Comparison of ENCODE assay signal across 21 mouse cellular contexts in the genomic region with DNA sequence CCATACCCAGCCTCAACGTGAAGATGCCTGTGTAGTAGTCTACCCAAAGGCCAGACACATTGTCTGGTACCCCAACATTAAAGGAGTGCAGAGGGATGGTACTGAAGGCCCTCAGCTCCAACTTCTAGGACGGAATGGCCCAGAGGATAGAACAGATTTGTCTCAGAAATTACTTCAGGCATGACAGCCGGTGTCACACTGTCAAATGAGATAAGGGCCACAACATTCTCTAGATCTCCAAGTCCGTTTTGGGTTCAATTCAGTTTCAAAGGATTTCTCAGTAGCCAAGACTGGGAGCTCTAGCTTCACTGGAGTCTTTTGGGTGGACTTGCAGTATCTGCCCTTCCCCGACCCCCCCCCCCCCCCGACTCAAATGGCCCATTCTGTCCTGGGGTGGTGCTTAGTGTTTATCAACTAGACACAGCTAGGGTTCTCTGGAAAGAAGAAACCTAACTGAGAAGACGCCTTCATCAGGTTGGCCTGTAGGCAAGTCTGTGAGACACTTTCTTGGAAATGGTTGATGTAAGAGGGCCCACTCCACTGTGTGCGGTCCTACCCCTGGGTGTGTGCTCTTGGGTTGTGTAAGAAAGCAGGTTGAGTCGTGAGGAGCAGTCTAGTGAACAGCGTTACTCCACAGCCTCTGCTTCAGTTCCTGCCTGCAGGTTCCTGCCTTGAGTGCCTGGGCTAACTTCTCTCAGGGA. TPM values are rescaled to one million over a fixed set of nuclear protein-coding genes. Genes with fewer than 3 reads are reported as not detected.
DNase-seq lines count a peak whose midpoint lies in the region; ATAC-seq and TF ChIP-seq lines count a peak whose summit lies in the region.
"Had no signal": no experiment of that assay in that cellular context is flagged by ENCODE, and none has a peak within 500 bp of the region (broad histone marks: within the 10 kb centered on the region; RNA-seq: fewer than 3 reads in every experiment).

No protein-coding gene starts in this region.

- no peak overlapping the region for H3K4me3 ChIP-seq in limb, embryonic 15.5 days
- H3K4me3 ChIP-seq in limb, embryonic 10.5 days, result no peak overlapping the region
- no peak overlapping the region for H3K4me3 ChIP-seq in liver, embryonic 14.5 days (ENCODE audit: insufficient read depth in 1 of 2, low read depth in 2 of 2, low read length in 2 of 2)
- H3K4me3 ChIP-seq: embryonic facial prominence, embryonic 12.5 days; forebrain, embryonic 12.5 days; heart, adult 2 months; heart, embryonic 15.5 days; hindbrain, embryonic 10.5 days had no signal

- WGBS in limb, embryonic 15.5 days, result 90% methylated on average over 10 of the region's 10 CpGs
- 88% methylated on average over 10 of the region's 10 CpGs for WGBS in limb, embryonic 10.5 days
- WGBS in liver, embryonic 14.5 days (ENCODE audit: insufficient replicate concordance), result 28% methylated on average over 10 of the region's 10 CpGs

- no peak for TF ChIP-seq CTCF in liver, embryonic 14.5 days (IDR thresholded peaks at IDR 0.05; ENCODE audit: low read depth)

- ATAC-seq in limb, embryonic 15.5 days (ENCODE audit: insufficient number of reproducible peaks, low FRiP score, low TSS enrichment, low read depth), result 0 out of 2 replicates have a peak, but pooled peaks have one; percentile 15
- ATAC-seq in liver, embryonic 14.5 days (ENCODE audit: insufficient read depth), result peak; percentile 78
- peak; percentile 39 for ATAC-seq in megakaryocyte progenitor cell, adult 5-6 weeks (replicated peaks; ENCODE audit: poor library complexity)
- ATAC-seq: forebrain, postnatal 0 days had no signal

- no peaks in the 10 kb centered on the region for H3K27me3 ChIP-seq in limb, embryonic 15.5 days
- H3K27me3 ChIP-seq in limb, embryonic 10.5 days (ENCODE audit: low read depth, poor library complexity, severe bottlenecking), result no peaks in the 10 kb centered on the region
- H3K27me3 ChIP-seq in liver, embryonic 14.5 days (ENCODE audit: control insufficient read depth, insufficient read depth, low read length), result no peaks in the 10 kb centered on the region
- H3K27me3 ChIP-seq: embryonic facial prominence, embryonic 12.5 days; heart, embryonic 15.5 days had no signal

- H3K9me3 ChIP-seq in limb, embryonic 15.5 days, result no peaks in the 10 kb centered on the region
- no peaks in the 10 kb centered on the region for H3K9me3 ChIP-seq in limb, embryonic 10.5 days (replicated peaks)
- no peaks in the 10 kb centered on the region for H3K9me3 ChIP-seq in liver, embryonic 14.5 days (ENCODE audit: control insufficient read depth, low read length)
- H3K9me3 ChIP-seq: embryonic facial prominence, embryonic 12.5 days; forebrain, embryonic 12.5 days; heart, embryonic 15.5 days; hindbrain, embryonic 10.5 days had no signal

- H3K36me3 ChIP-seq in limb, embryonic 15.5 days, result no peaks in the 10 kb centered on the region
- no peaks in the 10 kb centered on the region for H3K36me3 ChIP-seq in limb, embryonic 10.5 days
- H3K36me3 ChIP-seq in liver, embryonic 14.5 days (replicated peaks; ENCODE audit: control insufficient read depth, insufficient read depth, low read depth), result no peaks in the 10 kb centered on the region
- H3K36me3 ChIP-seq: embryonic facial prominence, embryonic 12.5 days; forebrain, embryonic 12.5 days; heart, embryonic 15.5 days; hindbrain, embryonic 10.5 days had no signal

- no peak overlapping the region for H3K27ac ChIP-seq in limb, embryonic 15.5 days
- H3K27ac ChIP-seq in limb, embryonic 10.5 days, result no peak overlapping the region
- H3K27ac ChIP-seq in liver, embryonic 14.5 days, result no peak overlapping the region
- H3K27ac ChIP-seq: embryonic facial prominence, embryonic 12.5 days; forebrain, embryonic 12.5 days; heart, adult 2 months; heart, embryonic 15.5 days; hindbrain, embryonic 10.5 days; hindbrain, embryonic 14.5 days had no signal

- DNase-seq in limb, embryonic 10.5 days (ENCODE audit: low spot score), result no peak
- DNase-seq in liver, embryonic 14.5 days (ENCODE audit: low read depth in 3 of 3, low spot score in 3 of 3), result peak in 1 of 3 experiments; percentile 51
- no peak for DNase-seq in kidney, adult 11 months
- no peak for DNase-seq in right cerebral cortex, postnatal 25 days
- no peak for DNase-seq in cerebellum, postnatal 36 days
- DNase-seq: adrenal gland, postnatal 14 days; cerebellum, adult 2 months; cerebellum, postnatal 10 days; forebrain, postnatal 0 days; gastrocnemius, postnatal 14 days; heart, adult 2 months; heart, postnatal 14 days had no signal

- no peak overlapping the region for H3K4me2 ChIP-seq in limb, embryonic 15.5 days
- peak overlapping the region; percentile 16; the same call in 1 of the 2 replicates for H3K4me2 ChIP-seq in liver, embryonic 14.5 days (ENCODE audit: low read depth)
- H3K4me2 ChIP-seq: embryonic facial prominence, embryonic 12.5 days; forebrain, embryonic 12.5 days; heart, embryonic 11.5 days; heart, embryonic 15.5 days; hindbrain, embryonic 14.5 days had no signal

- no peak overlapping the region for H3K9ac ChIP-seq in limb, embryonic 15.5 days
- no peak overlapping the region; the same call in 1 of the 2 replicates for H3K9ac ChIP-seq in liver, embryonic 14.5 days (replicated peaks)
- H3K9ac ChIP-seq: embryonic facial prominence, embryonic 12.5 days; forebrain, embryonic 12.5 days; forebrain, postnatal 0 days; heart, embryonic 15.5 days; hindbrain, embryonic 14.5 days had no signal

- TF ChIP-seq EP300 in liver, embryonic 14.5 days (IDR thresholded peaks at IDR 0.05; ENCODE audit: low read depth), result no peak

- peaks cover 13% of the 10 kb centered on the region for H3K4me1 ChIP-seq in limb, embryonic 15.5 days
- peaks cover 22% of the 10 kb centered on the region for H3K4me1 ChIP-seq in limb, embryonic 10.5 days
- peaks cover 15 to 29% of the 10 kb centered on the region in 2 experiments for H3K4me1 ChIP-seq in liver, embryonic 14.5 days (replicated peaks; ENCODE audit: control insufficient read depth in 2 of 2, insufficient read depth in 2 of 2, low read length in 1 of 2)
- H3K4me1 ChIP-seq: heart, embryonic 15.5 days had no signal

RNA-seq across cellular contexts. Expression of a gene that starts 59.4 kb away (rescaled TPM):
- 5.2 and 7.2 TPM in 2 replicates for polyA plus RNA-seq in limb, embryonic 15.5 days (2015; fragmentation: Nextera tagmentation; extraction: Ambion mirVana)
- 0.46 and 0.48 TPM in 2 replicates for polyA plus RNA-seq in limb, embryonic 10.5 days (2016; fragmentation: Nextera tagmentation; extraction: Ambion mirVana)
- polyA plus RNA-seq in liver, embryonic 14.5 days (2012; rRNA removed), result 0.69 and 0.87 TPM in 2 replicates
- 0.85 and 1.4 TPM in 2 replicates for polyA plus RNA-seq in liver, embryonic 14.5 days (2014; fragmentation: Nextera tagmentation; extraction: Ambion mirVana)
- 2.6 and 3.6 TPM in 2 replicates for total RNA-seq in megakaryocyte progenitor cell, adult 5-6 weeks (2015)
- 1.7 TPM in 2 replicates for total RNA-seq in megakaryocyte progenitor cell, adult 5-6 weeks (2017)
- total RNA-seq: MEL had no signal

Comparison
In these comparisons a context has a peak if more than half of its experiments do, and no peak if none do; other contexts are left out.
1. ATAC-seq: peak in every context shown above with its lines; median percentile 78 in liver, embryonic 14.5 days; 39 in megakaryocyte progenitor cell, adult 5-6 weeks; 15 in limb, embryonic 15.5 days.